In the genomic region with DNA sequence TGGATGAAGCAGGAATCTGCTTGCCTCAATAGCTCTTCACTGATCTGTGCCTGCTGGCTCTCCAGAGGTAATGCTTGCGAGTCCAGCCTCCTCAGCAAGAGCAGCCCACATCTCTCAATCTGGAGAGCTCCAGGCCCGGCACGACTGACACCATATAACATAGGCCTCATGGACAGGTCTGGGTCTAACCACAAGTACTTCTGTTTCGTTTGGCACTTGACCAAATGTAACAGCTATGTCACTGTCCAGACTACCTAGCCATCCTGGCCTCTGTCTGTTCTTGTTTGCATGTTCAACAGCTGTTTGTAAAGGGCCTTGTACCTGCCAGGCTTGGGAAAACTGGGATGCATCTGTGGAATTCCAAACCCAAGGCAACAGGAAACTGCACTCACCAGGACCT, we compare ENCODE assay signal across 17 mouse cellular contexts.
"Had no signal": no experiment of that assay in that cellular context is flagged by ENCODE, and none has a peak within 500 bp of the region (broad histone marks: within the 10 kb centered on the region; RNA-seq: fewer than 3 reads in every experiment).

No protein-coding gene starts in this region.

- H3K4me3 ChIP-seq: limb, embryonic 10.5 days; limb, embryonic 13.5 days; liver, embryonic 12.5 days; liver, embryonic 15.5 days; lung, embryonic 15.5 days; megakaryocyte, embryonic 14.5 days; midbrain, embryonic 15.5 days; neural tube, embryonic 13.5 days had no signal

- H3K27me3 ChIP-seq: limb, embryonic 13.5 days; liver, embryonic 12.5 days; liver, embryonic 15.5 days; lung, embryonic 15.5 days; megakaryocyte, embryonic 14.5 days; midbrain, embryonic 15.5 days; neural tube, embryonic 13.5 days had no signal

- H3K9ac ChIP-seq: limb, embryonic 13.5 days; liver, embryonic 12.5 days; liver, embryonic 15.5 days; lung, embryonic 15.5 days; midbrain, embryonic 15.5 days; neural tube, embryonic 13.5 days had no signal

- DNase-seq: kidney, postnatal 10 days; kidney, postnatal 36 days; liver; lung, adult 18-20 months; lung, postnatal 10 days; lung, postnatal 36 days; thymus, adult 18-20 months; thymus, postnatal 36 days had no signal

- ATAC-seq: liver, embryonic 12.5 days; midbrain, embryonic 15.5 days had no signal

- H3K4me1 ChIP-seq: liver, embryonic 12.5 days; liver, embryonic 15.5 days had no signal

- H3K27ac ChIP-seq: limb, embryonic 10.5 days; limb, embryonic 13.5 days; liver, embryonic 12.5 days; liver, embryonic 15.5 days; lung, embryonic 15.5 days; neural tube, embryonic 13.5 days had no signal

- H3K36me3 ChIP-seq: limb, embryonic 10.5 days; limb, embryonic 13.5 days; liver, embryonic 12.5 days; liver, embryonic 15.5 days; lung, embryonic 15.5 days; midbrain, embryonic 15.5 days; neural tube, embryonic 13.5 days had no signal

- H3K4me2 ChIP-seq: limb, embryonic 13.5 days; liver, embryonic 12.5 days; liver, embryonic 15.5 days; lung, embryonic 15.5 days; midbrain, embryonic 11.5 days; midbrain, embryonic 15.5 days; neural tube, embryonic 13.5 days had no signal

- H3K9me3 ChIP-seq: limb, embryonic 10.5 days; limb, embryonic 13.5 days; liver, embryonic 12.5 days; liver, embryonic 15.5 days; lung, embryonic 15.5 days; midbrain, embryonic 15.5 days; neural tube, embryonic 13.5 days had no signal
